Mouse (Mus musculus) spleen, postnatal 4 days (tissue): ENCODE results near the gene Bmpr1a.

Experiments used
- DNase-seq, 2 experiments: peaks; one replicate each; pipeline ENCODE4 v3.0.0; 2022; ENCODE audit warnings: low spot score in 2 of 2

Bmpr1a gene

GRCm38 (mm10) chr14:34503325-34503647, at the start of gene Bmpr1a:
Bmpr1a (minus strand) TSS chr14:34503341.
- DNase-seq = no peak

DNA sequence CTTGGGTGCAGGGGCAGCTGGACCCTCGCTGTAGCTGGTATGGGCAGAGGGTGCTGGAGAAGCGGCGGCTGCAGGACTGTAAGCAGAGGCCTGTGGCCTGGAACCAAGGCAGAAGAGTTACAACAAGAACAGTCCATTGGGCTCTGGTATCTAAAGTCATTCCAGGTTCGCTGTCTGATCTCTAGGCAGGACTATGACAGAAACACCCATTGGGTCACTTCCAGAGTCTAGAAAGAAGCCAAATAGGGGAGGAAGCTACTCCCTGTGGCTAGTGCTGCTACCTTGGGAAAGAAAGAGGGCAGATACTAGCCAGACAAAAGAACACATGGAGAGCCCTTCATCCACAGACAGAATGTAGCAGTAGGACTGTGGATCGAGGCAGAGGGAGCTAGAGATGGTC, 49.1 kb upstream of the Bmpr1a start:
- no peak for DNase-seq

GRCm38 (mm10) chr14:34549004-34549671, 46.0 kb upstream of the Bmpr1a start:
- DNase-seq = peak; percentile 46 to 83

- DNase-seq = peak; percentile 10 to 58
Measured at GRCm38 (mm10) chr14:34548391-34549001, 45.4 kb upstream of the Bmpr1a start.

- DNase-seq = no peak
Measured at GRCm38 (mm10) chr14:34544545-34544944, 41.4 kb upstream of the Bmpr1a start.

DNA sequence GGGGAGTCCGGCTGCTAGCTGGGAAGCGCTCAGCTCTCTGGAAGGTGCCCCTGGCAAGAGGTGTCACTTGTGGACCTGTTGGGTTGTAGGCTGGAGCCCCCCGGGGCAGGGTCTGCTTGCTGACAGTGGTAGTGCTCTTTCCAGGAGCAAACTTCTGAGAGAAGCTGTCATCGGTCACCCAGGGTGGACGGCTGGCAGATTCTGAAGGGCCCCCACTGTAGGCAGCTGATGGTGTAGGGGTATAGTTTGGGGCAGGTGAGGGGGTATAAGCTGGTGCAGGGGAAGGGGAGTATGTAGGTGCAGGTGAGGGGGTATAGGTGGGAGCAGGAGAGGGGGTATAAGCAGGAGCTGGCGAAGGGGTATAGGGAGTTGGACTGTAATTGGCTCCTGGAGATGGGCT, 40.9 kb upstream of the Bmpr1a start:
- DNase-seq = no peak

DNA sequence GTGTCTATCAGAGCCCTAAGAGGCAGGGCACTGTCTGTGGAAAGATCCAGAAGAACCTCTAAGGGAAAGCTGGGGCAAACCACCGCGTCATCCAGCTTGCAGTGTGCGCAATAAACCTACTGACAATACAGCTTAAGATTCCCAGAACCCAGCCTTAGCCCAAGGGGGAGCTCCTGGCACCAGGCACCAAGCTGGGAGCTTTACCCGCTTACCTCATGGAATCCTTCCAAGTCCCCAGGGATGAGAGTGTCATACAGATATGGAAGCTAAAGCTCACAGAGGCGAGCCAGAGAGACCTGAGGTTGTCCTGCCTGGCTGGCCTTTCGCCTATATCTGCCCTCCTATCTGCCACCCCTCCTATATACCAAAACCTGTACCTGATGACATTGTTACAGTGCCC, 40.5 kb upstream of the Bmpr1a start:
- no peak for DNase-seq

GRCm38 (mm10) chr14:34541896-34542295, 38.8 kb upstream of the Bmpr1a start:
- no peak for DNase-seq

DNA sequence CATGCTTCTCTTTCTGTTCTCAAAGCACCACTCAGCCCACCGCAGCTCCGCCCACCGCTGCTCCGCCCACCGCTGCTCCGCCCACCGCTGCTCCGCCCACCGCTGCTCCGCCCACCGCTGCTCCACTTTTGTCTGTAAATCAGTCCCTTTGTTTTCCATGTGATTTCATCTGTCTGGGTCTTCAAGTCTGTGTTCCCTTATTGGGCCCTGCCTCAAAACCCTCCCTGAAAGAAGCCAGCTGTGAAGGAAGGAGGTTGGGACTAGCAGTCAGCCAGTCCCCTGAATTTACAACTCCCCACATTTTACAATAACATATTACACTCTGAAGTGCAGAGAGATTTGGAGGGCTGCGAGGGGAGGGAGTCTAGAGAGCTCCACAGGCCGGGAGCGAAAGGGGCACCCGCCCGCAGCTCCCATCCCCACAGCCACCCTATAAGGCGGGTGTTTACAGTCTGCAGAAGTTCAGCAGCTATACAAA, 37.6 kb upstream of the Bmpr1a start:
- peak in 1 of 2 experiments; percentile 23 for DNase-seq

DNA sequence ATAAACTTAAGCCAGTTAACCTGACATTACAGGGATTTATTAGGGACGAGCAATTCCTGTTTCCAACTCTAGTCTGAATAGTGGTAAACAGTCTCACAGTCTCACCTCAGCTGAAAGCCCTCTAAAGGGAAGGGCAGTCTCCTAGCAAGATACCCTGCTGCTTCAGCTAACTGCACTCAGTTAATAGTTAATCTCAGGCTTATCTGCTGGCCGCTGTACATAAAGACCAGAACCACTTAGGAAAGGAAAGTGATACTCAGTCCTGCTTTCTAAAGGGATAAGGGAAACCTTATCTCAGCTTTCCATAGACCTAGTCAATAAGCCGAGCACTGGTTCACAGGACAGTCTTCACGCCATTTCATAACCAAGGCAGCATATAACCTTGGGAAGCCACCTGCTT, 32.7 kb upstream of the Bmpr1a start:
- DNase-seq = no peak

GRCm38 (mm10) chr14:34533537-34533936, 30.4 kb upstream of the Bmpr1a start:
- DNase-seq = no peak

- DNase-seq = no peak
Measured at GRCm38 (mm10) chr14:34532536-34532935, 29.4 kb upstream of the Bmpr1a start.

- no peak for DNase-seq
Measured at GRCm38 (mm10) chr14:34528804-34529203, 25.7 kb upstream of the Bmpr1a start.

GRCm38 (mm10) chr14:34522701-34523100, 19.6 kb upstream of the Bmpr1a start, which contains the start of gene 9230112D13Rik:
9230112D13Rik (minus strand) TSS chr14:34522801.
- no peak for DNase-seq

DNA sequence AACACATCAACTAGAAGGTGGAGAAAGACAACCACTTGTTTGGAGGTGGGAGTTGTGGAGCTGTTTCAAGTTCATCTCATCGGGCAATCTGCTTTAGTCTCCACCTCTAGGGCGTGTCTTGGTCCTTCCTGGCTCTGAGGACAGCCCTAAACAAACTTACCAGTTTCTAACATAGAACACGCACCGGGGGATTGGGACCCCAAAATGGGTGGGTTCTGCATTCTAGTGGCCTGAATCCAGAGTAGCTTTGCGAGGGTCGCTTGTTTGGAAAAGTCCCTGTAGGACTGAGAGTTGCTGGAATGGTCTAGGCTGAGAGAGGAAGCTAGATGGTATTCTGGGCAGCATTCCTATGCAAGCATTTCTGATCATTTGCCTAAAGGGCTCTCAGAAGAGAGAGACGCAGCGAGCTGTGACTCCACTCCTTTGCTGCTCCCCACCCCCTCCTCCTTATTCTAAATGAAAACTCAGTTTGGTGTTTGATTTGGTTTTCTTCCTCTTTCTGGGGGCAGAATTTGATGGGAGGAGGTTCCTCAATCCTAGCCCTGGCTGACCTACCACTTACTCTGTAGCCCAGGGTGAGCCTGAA, 14.9 kb upstream of the Bmpr1a start:
- no peak for DNase-seq

DNA sequence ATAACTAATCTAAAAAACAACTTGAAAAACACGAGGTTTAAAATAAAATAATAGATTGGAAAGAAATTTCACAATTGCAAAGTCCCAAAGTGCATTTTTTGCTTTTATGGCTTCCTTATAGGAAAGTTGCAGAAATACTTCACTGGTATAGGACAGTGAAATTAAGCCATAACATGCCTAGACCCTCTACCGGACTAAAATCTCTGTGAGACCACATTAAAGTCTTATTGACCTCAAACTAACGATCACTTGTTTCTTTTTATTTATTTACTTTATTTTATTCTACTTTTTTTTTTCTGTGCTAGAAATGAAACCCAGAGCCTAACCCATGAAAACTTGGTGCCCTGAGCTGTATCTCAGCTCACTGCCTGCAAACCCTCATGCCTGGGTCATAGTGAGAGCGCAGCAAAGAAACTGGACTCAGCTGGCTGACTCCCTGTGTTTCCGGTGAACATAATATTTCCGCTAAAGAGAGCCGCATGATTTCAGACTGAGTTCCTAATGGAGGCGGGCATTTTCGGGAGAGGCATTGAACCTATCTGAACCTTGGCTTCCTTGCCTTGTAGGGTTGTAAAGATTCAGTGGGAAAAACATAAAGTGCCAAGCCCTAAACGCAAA, 13.9 kb upstream of the Bmpr1a start:
- no peak for DNase-seq

- DNase-seq = no peak
Measured at GRCm38 (mm10) chr14:34515860-34516259, 12.7 kb upstream of the Bmpr1a start.

DNA sequence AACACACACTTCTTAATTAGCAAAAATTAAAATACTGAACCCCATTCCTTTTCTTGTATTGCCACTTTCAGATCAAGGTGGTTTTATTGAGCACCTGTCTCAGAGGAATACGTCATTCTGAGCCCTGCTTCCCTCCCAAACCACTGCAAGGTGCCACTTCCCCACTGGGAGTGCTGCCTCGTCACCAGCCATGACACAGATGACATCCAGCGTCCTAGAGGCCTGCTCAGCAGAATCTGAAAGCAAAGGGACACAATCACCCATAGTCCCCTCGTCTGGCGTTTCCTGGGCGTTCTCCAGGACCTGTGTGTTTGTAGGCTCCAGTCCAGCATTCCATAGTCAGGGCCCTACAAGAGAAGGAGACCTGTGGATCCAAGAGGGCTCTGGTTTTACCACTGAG, 11.0 kb upstream of the Bmpr1a start:
- DNase-seq = no peak

- DNase-seq = no peak
Measured at GRCm38 (mm10) chr14:34512602-34513001, 9.5 kb upstream of the Bmpr1a start.

GRCm38 (mm10) chr14:34511901-34512300, 8.8 kb upstream of the Bmpr1a start:
- no peak for DNase-seq

- DNase-seq = no peak
Measured at GRCm38 (mm10) chr14:34508842-34509439, 5.8 kb upstream of the Bmpr1a start.

DNA sequence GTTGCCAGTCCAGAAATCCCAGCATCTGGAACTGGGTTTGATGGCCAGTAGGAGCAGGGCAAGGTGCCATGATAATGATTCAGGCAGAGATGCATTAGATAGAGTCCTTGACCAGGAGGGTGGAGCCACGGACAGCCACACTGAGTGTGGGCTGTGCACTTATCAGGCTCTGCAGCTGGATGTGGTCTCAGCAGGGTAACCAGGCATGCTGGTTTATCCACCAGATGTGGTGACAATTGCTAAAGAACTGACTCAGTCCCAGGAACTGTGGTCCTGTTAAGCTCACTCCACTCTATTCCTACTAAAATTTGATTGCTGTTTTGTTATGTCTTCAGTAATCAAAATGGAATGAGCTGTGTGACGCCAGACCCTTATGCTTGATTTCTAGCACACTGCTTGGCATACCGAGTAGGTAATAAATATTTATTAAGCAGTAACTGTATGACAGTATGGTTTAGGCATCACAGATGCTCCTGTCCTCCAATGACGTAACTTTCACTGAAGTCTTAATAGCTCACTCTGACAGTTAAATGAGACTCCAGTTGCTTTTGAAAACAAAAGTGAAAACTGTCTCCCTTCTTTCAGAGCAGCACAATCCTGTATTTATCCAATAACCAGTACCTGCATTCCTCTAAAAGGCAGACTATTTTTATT, 5.2 kb upstream of the Bmpr1a start:
- DNase-seq = no peak
